Mouse (Mus musculus): ENCODE data around the gene Mgst3.
"Not testable (repeated sequence)": the region's sequence is repeated elsewhere in the genome, so short reads cannot be mapped to it uniquely, and the experiment has no call there.

Gene Mgst3

DNA sequence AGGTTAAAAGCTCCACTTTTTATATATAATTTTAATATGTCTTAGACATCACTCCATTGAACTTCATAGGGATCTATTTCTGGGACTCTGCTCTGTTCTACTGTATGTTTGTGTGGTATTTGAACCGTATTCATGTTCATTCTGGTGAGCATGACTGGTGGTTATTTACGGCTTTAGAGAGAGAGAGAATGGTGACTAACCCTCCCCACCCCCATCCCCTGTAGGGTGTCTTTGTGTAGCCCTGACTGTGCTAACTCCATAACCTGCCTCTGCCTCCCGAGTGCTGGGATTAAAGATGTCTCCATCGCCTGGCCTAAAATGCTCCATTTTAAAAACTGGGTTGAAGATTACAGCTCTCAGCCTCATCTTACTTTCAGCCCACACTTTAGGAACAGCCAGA, 33.4 kb downstream of the Mgst3 start:
- DNase-seq (ENCODE audit: low spot score in 2 of 2): no peak

DNA sequence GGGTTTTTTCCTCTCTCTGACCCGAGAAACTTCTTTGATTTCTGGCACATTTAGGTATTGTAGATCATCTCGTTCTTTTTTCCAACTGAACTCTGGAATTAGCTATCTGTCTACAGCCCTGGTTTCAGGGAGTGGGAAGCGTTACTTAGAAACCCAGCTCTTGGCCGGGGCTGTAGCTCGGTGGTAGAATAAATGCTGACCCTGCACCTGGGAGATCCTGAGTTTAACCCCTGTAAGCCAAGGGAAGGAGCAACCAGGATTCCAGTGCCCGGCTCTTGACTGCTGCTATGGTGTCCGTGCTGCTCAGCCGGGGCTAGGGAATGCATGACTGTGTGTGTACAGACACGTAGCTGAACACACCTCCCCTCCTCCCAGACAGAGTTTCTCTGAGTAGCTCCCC, 34.9 kb downstream of the Mgst3 start:
- DNase-seq (ENCODE audit: low spot score in 2 of 2): no peak

DNA sequence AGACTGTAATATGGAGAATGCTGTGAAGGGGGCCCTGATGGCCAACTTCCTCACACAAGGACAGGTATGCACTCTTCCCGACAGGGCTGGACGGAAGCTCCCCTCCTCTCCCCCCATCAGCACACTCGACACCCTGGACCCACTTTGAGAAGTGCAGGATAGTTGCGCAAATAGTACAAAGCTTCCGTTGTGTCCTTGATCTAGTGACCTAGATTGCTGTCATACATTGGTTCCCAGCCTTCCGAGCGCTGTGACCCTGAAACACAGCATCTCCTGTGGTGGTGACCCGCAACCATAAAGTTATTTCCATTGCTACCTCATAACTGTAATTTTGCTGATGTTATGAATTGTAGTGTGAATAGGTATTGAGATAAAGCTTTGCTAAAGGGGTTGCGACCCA, 36.3 kb downstream of the Mgst3 start:
- DNase-seq (ENCODE audit: low spot score in 2 of 2): no peak

DNA sequence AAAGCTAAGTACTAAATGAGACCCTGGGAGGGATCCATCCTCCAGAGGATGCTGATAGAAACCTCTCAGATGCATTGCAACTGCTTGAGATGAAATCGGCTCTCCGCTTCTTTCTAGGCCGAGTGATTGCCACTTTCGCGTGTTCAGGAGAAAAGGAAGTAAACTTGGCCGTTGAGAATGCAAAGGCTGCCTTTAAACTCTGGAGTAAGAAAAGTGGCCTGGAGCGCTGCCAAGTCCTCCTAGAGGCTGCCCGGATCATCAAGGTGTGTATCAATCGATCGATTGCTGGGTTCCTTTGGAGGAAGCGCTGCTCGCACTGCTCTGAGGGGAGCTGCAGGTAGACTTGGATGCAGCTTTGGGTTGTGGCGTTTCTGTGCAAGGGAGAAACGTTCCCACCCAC, 41.2 kb downstream of the Mgst3 start:
- DNase-seq (ENCODE audit: low spot score in 2 of 2): no peak

DNA sequence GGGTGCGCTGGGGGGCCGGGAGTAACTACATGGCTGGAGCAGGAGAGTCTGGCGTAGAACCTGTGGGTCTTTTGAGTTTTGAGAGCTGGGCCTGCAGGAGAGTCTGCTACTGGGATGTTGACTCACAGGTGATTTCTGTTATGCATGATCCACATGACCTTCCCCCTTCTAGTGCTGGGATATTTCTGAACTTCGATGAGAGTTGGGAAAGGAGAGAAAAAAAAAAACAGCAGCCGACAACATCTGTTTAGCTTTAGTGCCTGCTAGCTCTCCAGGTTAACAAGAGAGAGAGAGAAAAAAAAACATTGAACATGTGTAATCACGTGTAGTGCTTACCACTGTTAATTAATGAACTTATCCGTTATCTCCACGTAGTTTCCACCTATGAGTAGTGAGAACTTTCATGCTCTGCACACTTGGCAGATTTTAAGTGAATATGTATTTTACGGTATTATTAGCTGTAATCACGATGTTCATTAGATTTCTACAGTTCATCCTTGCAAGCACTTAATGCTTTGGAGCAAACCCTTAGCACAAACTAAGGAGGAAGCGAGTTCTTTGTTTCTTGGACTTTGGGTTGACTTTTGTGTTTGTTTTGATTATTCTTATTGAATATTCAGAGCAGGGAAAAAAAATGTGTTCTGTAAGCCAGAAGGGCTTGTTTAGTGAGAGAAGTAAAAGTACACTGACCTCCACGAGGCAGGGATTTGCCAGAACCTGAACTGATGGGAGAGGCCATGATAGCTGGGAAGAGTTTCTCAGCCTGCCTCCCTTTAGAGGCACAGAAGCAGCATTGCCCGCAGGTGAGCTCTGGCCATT, 42.8 kb downstream of the Mgst3 start:
- no peak for DNase-seq (ENCODE audit: low spot score in 2 of 2)

DNA sequence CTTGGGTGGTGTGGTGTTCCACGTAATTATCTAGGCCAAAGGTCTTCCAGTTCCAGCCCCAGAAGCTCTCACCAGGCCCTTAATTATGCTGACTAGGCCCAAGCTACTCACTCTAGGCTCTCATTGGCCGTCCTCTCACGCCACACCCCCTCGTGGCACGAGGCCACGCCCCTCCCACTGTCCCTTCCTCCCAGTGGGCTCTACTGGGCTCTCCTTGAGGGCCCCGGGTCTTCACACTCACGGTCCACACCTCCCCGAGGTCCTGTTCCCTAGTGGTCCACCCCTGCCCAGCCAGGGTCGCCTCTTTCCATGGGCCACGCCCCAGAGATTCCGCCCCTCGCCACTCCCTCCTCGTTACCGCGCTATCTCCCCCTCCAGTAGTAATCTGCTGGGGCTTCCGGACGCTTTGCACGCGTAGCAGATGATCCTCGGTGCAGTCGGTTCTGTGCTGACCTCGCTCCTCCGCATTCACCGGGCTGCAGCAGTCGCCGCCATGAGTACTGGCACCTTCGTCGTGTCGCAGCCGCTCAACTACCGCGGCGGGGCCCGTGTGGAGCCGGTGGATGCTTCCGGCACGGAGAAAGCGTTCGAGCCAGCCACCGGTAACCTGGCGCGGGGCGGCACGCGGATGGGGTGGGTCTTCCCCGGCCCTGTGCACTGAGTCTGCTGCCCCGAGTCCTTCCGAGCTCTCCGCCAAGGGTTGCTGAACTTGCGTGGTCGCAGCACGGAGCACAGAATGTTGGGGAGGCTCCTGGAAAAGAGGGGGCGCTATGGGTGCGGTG, 43.6 kb downstream of the Mgst3 start, which contains the start of gene Aldh9a1:
Gene Aldh9a1, plus strand, starts transcription at position 177 of the 782 bp plus-strand sequence.
- peak; percentile 77 to 80 for DNase-seq (ENCODE audit: low spot score in 2 of 2)

DNA sequence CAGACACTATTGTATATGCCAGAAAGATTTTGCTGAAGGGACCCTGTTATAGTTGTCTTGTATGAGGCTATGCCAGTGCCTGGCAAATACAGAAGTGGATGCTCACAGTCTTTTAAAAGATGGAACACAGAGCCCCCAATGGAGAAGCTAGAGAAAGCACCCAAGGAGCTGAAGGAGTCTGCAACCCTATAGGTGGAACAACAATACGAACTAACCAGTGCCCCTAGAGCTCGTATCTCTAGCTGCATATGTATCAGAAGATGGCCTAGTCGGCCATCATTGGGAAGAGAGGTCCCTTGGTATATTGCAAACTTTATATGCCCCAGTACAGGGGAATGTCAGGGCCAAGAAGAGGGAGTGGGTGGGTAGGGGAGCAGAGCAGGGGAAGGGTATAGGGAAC, 44.4 kb downstream of the Mgst3 start:
- DNase-seq (ENCODE audit: low spot score in 2 of 2): not testable (repeated sequence)

DNA sequence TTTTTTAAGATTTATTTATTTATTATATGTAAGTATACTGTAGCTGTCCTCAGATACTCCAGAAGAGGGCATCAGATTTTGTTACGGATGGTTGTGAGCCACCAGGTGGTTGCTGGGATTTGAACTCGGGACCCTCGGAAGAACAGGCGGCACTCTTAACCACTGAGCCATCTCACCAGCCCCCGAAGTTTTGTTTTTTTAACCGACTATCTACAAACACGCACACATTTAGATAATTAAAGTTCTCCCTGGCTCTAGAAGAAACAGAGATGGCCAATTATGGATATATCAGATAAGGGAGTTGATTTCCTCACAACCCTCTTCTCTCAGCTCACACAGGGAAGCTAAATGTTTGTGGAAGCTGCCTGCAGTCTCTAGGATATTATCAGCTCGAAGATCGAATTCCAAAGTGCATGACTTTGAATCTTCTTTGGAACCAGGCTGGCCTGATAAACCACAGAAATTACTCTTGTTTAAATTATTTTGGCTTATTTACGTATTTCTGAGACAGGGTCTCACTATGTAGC, 47.6 kb downstream of the Mgst3 start:
- DNase-seq (ENCODE audit: low spot score in 2 of 2): not testable (repeated sequence)

DNA sequence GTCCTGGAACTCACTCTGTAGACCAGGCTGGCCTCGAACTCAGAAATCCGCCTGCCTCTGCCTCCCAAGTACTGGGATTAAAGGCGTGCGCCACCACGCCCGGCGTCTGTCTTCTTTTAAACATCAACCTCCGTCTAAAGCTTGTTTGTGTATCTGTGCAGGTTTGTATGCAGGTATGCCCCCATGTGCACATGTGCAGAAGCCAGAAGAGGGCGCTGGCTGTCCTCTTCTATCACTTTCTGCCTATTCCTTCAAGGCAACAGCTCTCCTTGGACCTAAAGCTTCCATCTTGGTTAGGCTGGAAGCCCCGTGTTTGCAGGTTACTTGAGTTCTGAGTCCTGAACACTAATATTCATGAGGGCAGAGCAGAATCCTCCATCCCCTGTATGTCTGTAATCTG, 50.8 kb downstream of the Mgst3 start:
- DNase-seq (ENCODE audit: low spot score in 2 of 2): no peak

DNA sequence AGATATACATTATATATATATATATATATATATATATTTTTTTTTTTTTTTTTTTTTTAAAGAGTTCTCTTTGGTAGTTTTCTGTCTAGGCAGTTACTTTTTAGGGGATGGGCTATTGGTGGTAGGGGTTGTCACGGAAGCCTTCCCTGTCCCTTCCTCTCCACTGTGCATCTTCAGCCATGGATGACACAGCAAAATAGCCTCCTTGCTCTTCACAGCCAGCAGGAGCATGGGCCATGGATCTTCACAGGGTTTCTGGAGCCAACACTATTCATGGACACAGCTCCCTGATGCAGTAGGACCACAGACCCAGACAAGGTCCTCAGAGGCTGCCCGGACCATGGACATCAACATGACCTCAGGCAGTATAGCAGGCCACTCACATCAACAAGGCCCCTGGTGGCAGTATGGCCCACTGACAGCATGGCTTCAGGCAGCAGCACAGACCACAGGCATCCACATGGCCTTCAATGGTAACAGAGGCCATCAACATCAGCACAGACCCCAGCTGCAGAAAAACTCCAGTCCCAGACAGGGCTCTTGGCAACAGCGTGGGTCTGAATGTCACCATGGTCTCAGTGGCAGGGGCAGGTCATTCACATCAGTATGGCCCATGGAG, 52.6 kb downstream of the Mgst3 start:
- DNase-seq (ENCODE audit: low spot score in 2 of 2): no peak

DNA sequence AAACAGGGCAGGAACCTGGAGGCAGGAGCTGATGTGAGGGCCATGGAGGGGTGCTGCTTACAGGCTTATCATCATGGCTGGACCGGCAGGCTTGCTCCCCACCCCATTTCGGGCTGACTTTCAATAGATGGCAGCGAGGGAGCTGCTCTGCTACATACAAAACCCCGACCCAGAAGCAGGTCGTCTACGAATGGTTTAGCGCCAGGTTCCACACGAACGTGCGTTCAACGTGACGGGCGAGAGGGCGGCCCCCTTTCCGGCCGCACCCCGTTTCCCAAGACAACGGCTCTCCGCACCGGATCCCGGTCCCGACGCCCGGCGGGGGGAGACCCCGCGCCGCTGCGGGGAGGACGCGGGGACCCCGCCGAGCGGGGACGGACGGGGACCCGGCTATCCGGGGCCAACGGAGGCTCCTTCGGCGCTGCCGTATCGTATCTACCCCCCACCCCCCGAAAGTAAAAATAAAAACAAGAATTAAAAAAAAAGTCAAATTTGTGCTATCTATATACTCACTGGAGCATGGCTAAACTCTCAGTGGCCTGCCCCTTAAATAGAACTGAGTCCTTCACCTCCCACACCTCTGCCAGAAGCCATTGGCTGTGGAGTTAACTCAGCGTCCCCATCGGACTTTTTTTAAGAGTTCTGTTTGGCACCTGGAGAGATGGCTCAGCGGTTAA, 53.4 kb downstream of the Mgst3 start:
- DNase-seq (ENCODE audit: low spot score in 2 of 2): no peak

DNA sequence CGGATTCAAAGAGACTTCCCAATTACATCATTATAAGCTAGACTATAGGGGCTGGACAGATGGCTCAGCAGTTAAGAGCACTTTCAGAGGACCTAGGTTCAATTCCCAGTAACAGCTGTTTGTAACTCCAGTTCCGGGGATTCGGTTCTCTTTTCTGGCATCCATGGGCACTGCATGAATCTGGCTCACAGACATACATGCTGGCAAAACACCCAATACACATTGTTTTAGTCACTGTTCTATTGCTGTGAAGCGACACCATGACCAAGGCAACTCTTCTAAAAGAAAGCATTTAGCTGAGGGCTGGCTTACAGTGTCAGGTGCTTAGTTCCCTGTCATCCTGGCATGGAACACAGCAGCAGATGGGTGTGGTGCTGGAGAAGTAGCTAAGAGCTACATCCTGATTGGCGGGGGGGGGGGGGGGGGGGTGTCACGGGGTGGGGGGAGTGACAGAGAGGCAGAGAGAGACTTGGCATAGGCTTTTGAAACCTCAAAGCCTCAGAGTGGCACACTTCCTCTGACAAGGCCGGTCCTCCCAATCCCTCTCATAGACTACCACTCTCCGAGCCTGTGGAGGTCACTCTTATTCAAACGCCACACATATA, 54.4 kb downstream of the Mgst3 start:
- no peak for DNase-seq (ENCODE audit: low spot score in 2 of 2)

DNA sequence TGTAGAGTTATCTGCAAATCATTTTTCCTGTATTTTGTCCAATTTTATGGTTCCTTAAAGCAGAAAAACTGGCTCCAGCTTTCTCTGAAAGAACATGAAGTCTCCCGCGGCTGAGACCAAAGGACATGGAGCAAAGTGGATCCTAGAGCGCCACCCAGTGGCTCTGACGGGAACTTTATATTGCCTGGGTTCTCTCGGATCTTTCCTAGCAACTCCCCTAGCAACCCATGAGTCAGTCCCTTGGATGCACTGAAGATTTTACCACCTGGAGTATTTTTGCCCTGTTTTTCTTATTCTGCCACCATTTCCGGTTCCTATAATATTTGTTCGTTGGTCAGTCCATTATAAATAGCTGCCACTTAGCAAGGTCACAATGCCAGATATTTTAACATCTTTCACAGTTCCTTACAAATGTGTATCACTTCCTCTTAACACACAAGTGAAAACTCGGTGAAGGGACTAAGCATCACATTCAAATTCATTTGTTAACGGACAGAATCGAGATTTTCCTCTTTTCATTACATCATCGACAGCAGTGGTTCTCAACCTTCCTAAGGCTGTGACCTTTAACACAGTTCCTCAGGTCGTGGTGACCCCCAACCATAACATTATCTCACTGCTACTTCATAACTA, 56.1 kb downstream of the Mgst3 start:
- peak; percentile 85 to 89 for DNase-seq (ENCODE audit: low spot score in 2 of 2)

DNA sequence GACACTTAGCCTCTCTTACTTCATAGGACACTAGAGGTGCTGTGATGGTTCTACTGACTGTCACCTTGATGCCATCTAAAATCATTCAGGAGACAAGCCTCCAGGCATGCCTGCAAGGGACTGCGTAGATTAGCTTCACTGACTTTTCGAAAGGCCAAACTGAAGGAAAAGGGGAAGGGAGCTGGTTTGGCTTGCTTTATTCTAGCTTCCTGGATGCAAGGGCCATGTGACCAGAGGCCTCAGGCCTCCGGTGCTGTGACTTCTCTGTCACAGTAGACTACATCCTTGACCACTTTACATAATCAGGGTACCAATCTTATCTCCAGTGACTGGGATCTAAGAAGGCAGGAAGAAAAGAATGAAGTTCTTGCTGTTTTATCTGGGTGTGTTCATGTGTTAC, 57.2 kb downstream of the Mgst3 start:
- DNase-seq (ENCODE audit: low spot score in 2 of 2): no peak

DNA sequence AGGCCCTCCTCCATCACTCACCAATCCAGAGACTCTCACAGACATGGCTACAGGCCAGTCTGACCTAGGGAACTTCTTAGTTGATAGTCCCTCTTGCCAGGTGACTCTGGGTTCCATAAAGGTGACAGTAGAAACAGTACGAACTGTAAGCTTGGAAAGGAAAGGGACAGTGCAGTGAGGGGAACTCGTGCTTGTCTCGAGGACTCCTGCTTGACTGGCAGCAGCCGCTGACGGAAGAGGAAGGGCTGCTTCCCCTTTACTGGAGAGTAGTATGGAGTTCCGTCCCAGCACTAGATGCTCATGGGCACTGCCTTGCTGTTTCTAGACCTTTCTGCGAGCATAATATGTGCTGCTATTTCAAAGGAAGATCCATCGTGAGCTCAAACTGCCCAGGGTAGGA, 62.5 kb downstream of the Mgst3 start:
- DNase-seq (ENCODE audit: low spot score in 2 of 2): no peak

DNA sequence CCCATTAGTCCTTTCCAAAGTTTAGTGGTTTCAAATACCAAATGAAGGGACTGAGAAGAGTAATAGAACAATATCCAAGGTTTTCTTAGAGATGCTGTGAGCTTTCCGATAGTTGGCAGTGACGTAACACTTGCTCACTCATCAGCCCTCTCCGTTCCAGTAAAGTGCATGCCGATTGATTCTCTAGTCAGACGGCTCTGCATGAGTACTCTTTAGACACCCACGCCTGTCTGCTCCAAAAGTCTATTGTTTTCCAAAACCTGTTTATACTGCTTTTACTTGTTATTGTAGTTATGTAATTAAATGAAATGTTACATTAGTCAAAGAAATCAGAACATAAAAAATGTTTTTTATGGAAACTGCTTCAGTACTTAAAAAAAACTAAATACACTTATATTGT, 64.9 kb downstream of the Mgst3 start:
- no peak for DNase-seq (ENCODE audit: low spot score in 2 of 2)
